Mouse (Mus musculus): ENCODE results near the gene Stx4a. TPM values are rescaled to one million over a fixed set of nuclear protein-coding genes. Genes with fewer than 3 reads are reported as not detected.

Gene Stx4a
- polyA plus RNA-seq, 1 experiment from 2014 or later: 18.3 TPM

DNA sequence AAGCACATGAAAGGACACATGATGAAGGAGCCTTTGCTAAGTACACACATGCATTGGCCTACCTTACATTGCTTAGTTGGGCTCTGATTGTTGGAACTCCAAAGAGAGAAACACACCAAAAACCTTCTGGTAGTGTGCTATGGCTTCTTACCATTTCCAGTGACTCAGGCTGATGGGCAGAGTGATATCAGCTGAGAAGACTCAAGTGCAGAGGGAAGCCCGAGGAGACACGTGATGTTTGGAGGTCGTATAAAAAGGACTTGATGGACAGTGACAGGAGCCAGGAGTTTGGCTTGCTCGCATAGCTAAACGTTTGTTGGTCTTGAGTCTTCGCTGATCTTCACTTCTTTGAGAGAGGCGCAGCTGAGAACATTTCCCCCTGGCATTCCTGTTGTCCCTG is 73.4 kb downstream of the Stx4a start:
- Histone ChIP-seq H3K4me2 (ENCODE audit: low read length) (no peak overlapping the region), H3K27ac (ENCODE audit: low read length) (no peak overlapping the region), H3K4me3 (ENCODE audit: low read depth, low read length) (no peak overlapping the region), H3K9ac (ENCODE audit: low read depth, low read length) (no peak overlapping the region), H3K27me3 (ENCODE audit: control insufficient read depth, insufficient read depth, low read depth, low read length) (no peaks in the 10 kb centered on the region), H3K9me3 (replicated peaks; ENCODE audit: control insufficient read depth, low read length, poor library complexity, severe bottlenecking) (no peaks in the 10 kb centered on the region), H3K4me1 (ENCODE audit: control insufficient read depth, insufficient read depth, low read length) (peaks cover 8% of the 10 kb centered on the region), H3K36me3 (ENCODE audit: control insufficient read depth, insufficient read depth, low read length) (peaks cover 7% of the 10 kb centered on the region)
- 88% methylated on average over 7 of the region's 7 CpGs for WGBS
- no peak for ATAC-seq

DNA sequence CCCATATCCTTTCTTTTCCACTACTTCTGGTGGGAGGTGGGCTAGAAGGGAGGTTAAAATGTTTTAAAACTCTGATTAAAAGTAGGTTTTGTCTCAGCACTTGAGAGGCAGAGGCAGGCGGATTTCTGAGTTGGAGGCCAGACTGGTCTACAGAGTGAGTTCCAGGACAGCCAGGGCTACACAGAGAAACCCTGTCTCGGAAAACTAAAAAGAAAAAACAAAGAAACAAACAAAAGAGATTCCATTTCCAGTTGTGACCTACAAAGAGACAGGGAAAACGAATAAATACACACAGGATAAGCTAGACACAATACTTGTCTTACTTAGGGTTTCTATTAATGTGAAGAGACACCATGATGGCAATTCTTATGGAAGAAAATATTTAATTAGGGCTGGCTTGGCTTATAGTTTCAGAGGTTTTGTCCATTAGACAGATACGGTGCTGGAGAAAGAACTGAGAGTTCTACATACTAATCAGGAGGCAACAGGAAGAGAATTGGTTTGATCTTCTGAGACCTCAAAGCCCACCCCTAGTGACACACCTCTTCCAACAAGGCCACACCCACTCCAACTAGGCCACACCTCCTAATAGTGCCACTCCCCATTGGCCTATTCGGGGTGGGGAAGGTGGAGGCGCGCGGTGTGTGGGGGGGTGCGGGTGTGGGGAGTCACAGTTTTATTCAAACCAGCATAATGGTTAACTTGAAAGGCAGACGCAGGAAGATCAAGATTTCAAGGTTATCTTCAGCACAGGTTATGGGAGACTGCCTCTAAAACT is 74.3 kb downstream of the Stx4a start:
- 41% methylated on average over 10 of the region's 10 CpGs for WGBS
- Histone ChIP-seq H3K36me3 (ENCODE audit: control insufficient read depth, insufficient read depth, low read length) (peaks cover 2% of the 10 kb centered on the region), H3K4me3 (ENCODE audit: low read depth, low read length) (no peak overlapping the region), H3K27me3 (ENCODE audit: control insufficient read depth, insufficient read depth, low read depth, low read length) (no peaks in the 10 kb centered on the region), H3K4me2 (ENCODE audit: low read length) (no peak overlapping the region), H3K9ac (ENCODE audit: low read depth, low read length) (no peak overlapping the region), H3K27ac (ENCODE audit: low read length) (no peak overlapping the region), H3K4me1 (ENCODE audit: control insufficient read depth, insufficient read depth, low read length) (peaks cover 8% of the 10 kb centered on the region), H3K9me3 (replicated peaks; ENCODE audit: control insufficient read depth, low read length, poor library complexity, severe bottlenecking) (no peaks in the 10 kb centered on the region)
- ATAC-seq: no peak

Other genes starting within 250 kb of the Stx4a start
- gene Ccdc189, start 235.7 kb upstream of the Stx4a start, polyA plus RNA-seq (2015; fragmentation: Nextera tagmentation; extraction: Ambion mirVana): 10.2 and 11.9 TPM in 2 replicates
- 50.3 and 56.7 TPM in 2 replicates for gene Rnf40, start 235.5 kb upstream of the Stx4a start, polyA plus RNA-seq (2015; fragmentation: Nextera tagmentation; extraction: Ambion mirVana)
- 18.3 and 22.4 TPM in 2 replicates for gene Zfp629, start 208.5 kb upstream of the Stx4a start, polyA plus RNA-seq (2015; fragmentation: Nextera tagmentation; extraction: Ambion mirVana)
- gene Bcl7c, start 115.4 kb upstream of the Stx4a start, polyA plus RNA-seq (2015; fragmentation: Nextera tagmentation; extraction: Ambion mirVana): 41.7 and 43.2 TPM in 2 replicates
- 3.2 and 3.3 TPM in 2 replicates for gene Ctf1, start 111.6 kb upstream of the Stx4a start, polyA plus RNA-seq (2015; fragmentation: Nextera tagmentation; extraction: Ambion mirVana)
- 0.10 TPM in 1 of 2 replicates, not detected in the other for gene Ctf2, start 92.1 kb upstream of the Stx4a start, polyA plus RNA-seq (2015; fragmentation: Nextera tagmentation; extraction: Ambion mirVana)
- 7.4 and 8.0 TPM in 2 replicates for gene Fbxl19, start 79.8 kb upstream of the Stx4a start, polyA plus RNA-seq (2015; fragmentation: Nextera tagmentation; extraction: Ambion mirVana)
- gene Orai3, start 54.5 kb upstream of the Stx4a start, polyA plus RNA-seq (2015; fragmentation: Nextera tagmentation; extraction: Ambion mirVana): 8.8 TPM in 2 replicates
- gene Setd1a, start 47.6 kb upstream of the Stx4a start, polyA plus RNA-seq (2015; fragmentation: Nextera tagmentation; extraction: Ambion mirVana): 12.8 and 18.0 TPM in 2 replicates
- not detected in 2 replicates for gene Gm49388, start 38.7 kb upstream of the Stx4a start, polyA plus RNA-seq (2015; fragmentation: Nextera tagmentation; extraction: Ambion mirVana)
- 8.4 and 10.3 TPM in 2 replicates for gene Hsd3b7, start 23.7 kb upstream of the Stx4a start, polyA plus RNA-seq (2015; fragmentation: Nextera tagmentation; extraction: Ambion mirVana)
- 66.5 and 82.2 TPM in 2 replicates for gene Stx1b, start 255 bp downstream of the Stx4a start, polyA plus RNA-seq (2015; fragmentation: Nextera tagmentation; extraction: Ambion mirVana)
- gene Zfp646, start 51.9 kb downstream of the Stx4a start, polyA plus RNA-seq (2015; fragmentation: Nextera tagmentation; extraction: Ambion mirVana): 8.3 and 10.6 TPM in 2 replicates
- 37.8 and 38.8 TPM in 2 replicates for gene Zfp668, start 52.5 kb downstream of the Stx4a start, polyA plus RNA-seq (2015; fragmentation: Nextera tagmentation; extraction: Ambion mirVana)
- gene Prss53, start 66.7 kb downstream of the Stx4a start, polyA plus RNA-seq (2015; fragmentation: Nextera tagmentation; extraction: Ambion mirVana): 1.1 and 1.2 TPM in 2 replicates
- gene Gm21974, start 71.2 kb downstream of the Stx4a start, polyA plus RNA-seq (2015; fragmentation: Nextera tagmentation; extraction: Ambion mirVana): not detected in 2 replicates
- gene Vkorc1, start 71.3 kb downstream of the Stx4a start, polyA plus RNA-seq (2015; fragmentation: Nextera tagmentation; extraction: Ambion mirVana): 55.1 and 59.5 TPM in 2 replicates
- gene Bckdk, start 79.8 kb downstream of the Stx4a start, polyA plus RNA-seq (2015; fragmentation: Nextera tagmentation; extraction: Ambion mirVana): 61.3 and 67.1 TPM in 2 replicates
- gene Kat8, start 88.2 kb downstream of the Stx4a start, polyA plus RNA-seq (2015; fragmentation: Nextera tagmentation; extraction: Ambion mirVana): 46.9 and 48.3 TPM in 2 replicates
- gene Prss8, start 105.8 kb downstream of the Stx4a start, polyA plus RNA-seq (2015; fragmentation: Nextera tagmentation; extraction: Ambion mirVana): 0.20 and 0.27 TPM in 2 replicates
- 12.2 and 13.4 TPM in 2 replicates for gene Prss36, start 122.4 kb downstream of the Stx4a start, polyA plus RNA-seq (2015; fragmentation: Nextera tagmentation; extraction: Ambion mirVana)
- gene Fus, start 143.2 kb downstream of the Stx4a start, polyA plus RNA-seq (2015; fragmentation: Nextera tagmentation; extraction: Ambion mirVana): 283 and 325 TPM in 2 replicates
- gene Pycard, start 169.6 kb downstream of the Stx4a start, polyA plus RNA-seq (2015; fragmentation: Nextera tagmentation; extraction: Ambion mirVana): 2.3 and 6.9 TPM in 2 replicates
- gene Trim72, start 179.7 kb downstream of the Stx4a start, polyA plus RNA-seq (2015; fragmentation: Nextera tagmentation; extraction: Ambion mirVana): not detected in 2 replicates
- 0.83 and 0.90 TPM in 2 replicates for gene Itgam, start 238.3 kb downstream of the Stx4a start, polyA plus RNA-seq (2015; fragmentation: Nextera tagmentation; extraction: Ambion mirVana)
- gene Gm49368, start 238.4 kb downstream of the Stx4a start, polyA plus RNA-seq (2015; fragmentation: Nextera tagmentation; extraction: Ambion mirVana): not detected in 2 replicates

All from midbrain, embryonic 16.5 days (tissue).